Mouse (Mus musculus) heart, adult 18-20 months (tissue): ENCODE measurements at regions not wholly inside any gene's neighbourhood (a gene's known extent, or its start where the extent isn't known, plus 50 kb on each side); places are given as distances from the start of the nearest gene placed in this dataset.

Experiments
- DNase-seq, 2 experiments: peaks; one replicate each; pipeline ENCODE4 v3.0.0; 2021 to 2022; ENCODE audit warnings: mixed read lengths in 1 of 2

- DNase-seq = no peak
These were observed 113.3 kb downstream of the Qpct start for GRCm38 (mm10) chr17:79164874-79165553.

- DNase-seq = no peak
These were observed 112.3 kb downstream of the Qpct start for GRCm38 (mm10) chr17:79163983-79164382.

GRCm38 (mm10) chr17:79154138-79154537 lies 102.4 kb downstream of the Qpct start:
- no peak for DNase-seq

- DNase-seq = no peak
These were observed 101.1 kb downstream of the Qpct start for GRCm38 (mm10) chr17:79152823-79153222.

GRCm38 (mm10) chr17:79147883-79148282 lies 96.2 kb downstream of the Qpct start:
- DNase-seq = no peak

GRCm38 (mm10) chr17:79144913-79145625 lies 93.4 kb downstream of the Qpct start:
- no peak for DNase-seq

- no peak for DNase-seq
These were observed 91.3 kb downstream of the Qpct start for GRCm38 (mm10) chr17:79143031-79143430.
